Mouse (Mus musculus): ENCODE measurements around the gene Vmn2r121. TPM values are rescaled to one million over a fixed set of nuclear protein-coding genes. Genes with fewer than 3 reads are reported as not detected.

Gene Vmn2r121
- not detected in 2 replicates for polyA plus RNA-seq (2015; fragmentation: Nextera tagmentation; extraction: Ambion mirVana)

- Histone ChIP-seq H3K36me3 (no peaks in the 10 kb centered on the region), H3K4me2 (replicated peaks) (no peak within 1 kb of the TSS), H3K4me3 (replicated peaks) (no peak within 1 kb of the TSS), H3K9me3 (no peaks in the 10 kb centered on the region), H3K27me3 (replicated peaks) (no peaks in the 10 kb centered on the region), H3K4me1 (replicated peaks) (no peaks in the 10 kb centered on the region), H3K9ac (no peak within 1 kb of the TSS), H3K27ac (no peak within 1 kb of the TSS)
- 69% methylated on average over 5 of the region's 5 CpGs for whole genome bisulfite sequencing
- no peak for ATAC-seq
These were observed at the start of gene Vmn2r121 for GRCm38 (mm10) chrX:124135852-124136251. TSS of gene Vmn2r121 (minus strand) at chrX:124135952.

Data from intestine, embryonic 15.5 days (tissue).